In the genomic region with DNA sequence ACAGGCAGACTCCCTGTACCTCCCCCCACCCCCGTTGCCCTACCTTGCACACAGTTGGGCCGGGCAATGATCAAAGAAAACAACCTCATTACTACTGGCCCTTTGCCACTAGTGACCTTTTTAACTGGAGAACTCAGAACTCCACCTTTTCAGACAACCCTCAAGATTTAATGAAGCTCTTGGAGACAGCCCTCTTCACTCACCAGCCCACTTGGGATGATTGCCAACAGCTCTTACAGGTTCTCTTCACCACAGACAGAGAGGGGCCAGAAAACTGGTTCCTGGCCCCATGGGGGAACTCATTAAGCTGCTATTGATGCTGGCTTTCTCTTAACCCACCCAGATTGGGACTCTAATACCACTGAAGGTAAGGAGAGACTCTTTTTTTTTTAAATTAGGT, we compare ENCODE assay signal across 22 mouse cellular contexts. TPM values are rescaled to one million over a fixed set of nuclear protein-coding genes. Genes with fewer than 3 reads are reported as not detected.
DNase-seq lines count a peak whose midpoint lies in the region; ATAC-seq and TF ChIP-seq lines count a peak whose summit lies in the region.
"Had no signal": no experiment of that assay in that cellular context is flagged by ENCODE, and none has a peak within 500 bp of the region (broad histone marks: within the 10 kb centered on the region; RNA-seq: fewer than 3 reads in every experiment).

No protein-coding gene starts in this region.

- H3K4me1 ChIP-seq in forebrain, embryonic 11.5 days (replicated peaks; ENCODE audit: control insufficient read depth, insufficient read depth, low read length), result no peaks in the 10 kb centered on the region
- no peaks in the 10 kb centered on the region for H3K4me1 ChIP-seq in forebrain, embryonic 13.5 days
- no peaks in the 10 kb centered on the region for H3K4me1 ChIP-seq in lung, postnatal 0 days (ENCODE audit: insufficient read depth, low read depth, low read length)
- H3K4me1 ChIP-seq in limb, embryonic 11.5 days (ENCODE audit: control insufficient read depth, insufficient read depth, low read length), result 0 out of 2 replicates have a peak, but pooled peaks cover 4% of the 10 kb centered on the region
- H3K4me1 ChIP-seq: embryonic facial prominence, embryonic 13.5 days; heart, embryonic 10.5 days; hindbrain, embryonic 13.5 days had no signal

- no peak for TF ChIP-seq CTCF in lung, postnatal 0 days (IDR thresholded peaks at IDR 0.05)

- no peak overlapping the region for H3K4me3 ChIP-seq in forebrain, embryonic 11.5 days (ENCODE audit: low read depth, low read length)
- no peak overlapping the region for H3K4me3 ChIP-seq in forebrain, embryonic 13.5 days
- H3K4me3 ChIP-seq in lung, postnatal 0 days (ENCODE audit: low read depth, low read length), result no peak overlapping the region
- H3K4me3 ChIP-seq in limb, embryonic 11.5 days (ENCODE audit: low read depth, low read length), result no peak overlapping the region
- H3K4me3 ChIP-seq: embryonic facial prominence, embryonic 13.5 days; heart, embryonic 10.5 days; hindbrain, embryonic 13.5 days had no signal

- ATAC-seq in forebrain, embryonic 11.5 days (replicated peaks; ENCODE audit: low FRiP score), result 0 out of 2 replicates have a peak, but pooled peaks have one; percentile 30
- ATAC-seq in forebrain, embryonic 13.5 days, result no peak
- 0 out of 2 replicates have a peak, but pooled peaks have one; percentile 23 for ATAC-seq in lung, postnatal 0 days
- ATAC-seq in limb, embryonic 11.5 days (ENCODE audit: insufficient number of reproducible peaks, low FRiP score, low TSS enrichment, low read depth), result no peak
- ATAC-seq: forebrain, postnatal 0 days had no signal

- intact Hi-C loops in left cerebral cortex, postnatal 36 days (cut with DNase I), result no loop called here

- no peak for DNase-seq in forebrain, embryonic 11.5 days (ENCODE audit: low spot score)
- peak; percentile 6 for DNase-seq in kidney, postnatal 14 days
- DNase-seq in kidney, postnatal 10 days, result no peak
- DNase-seq in lung, postnatal 0 days (ENCODE audit: low spot score), result peak; percentile 18
- DNase-seq in lung, postnatal 10 days, result no peak
- peak; percentile 33 for DNase-seq in limb, embryonic 11.5 days (ENCODE audit: low spot score)
- no peak for DNase-seq in left cerebral cortex, postnatal 36 days (ENCODE audit: low spot score in 2 of 2)
- DNase-seq: adrenal gland, postnatal 10 days; cerebellum, adult 11-12 months; cerebellum, adult 9-10 months; cerebellum, postnatal 25 days; forebrain, postnatal 0 days; gastrocnemius, postnatal 10 days; heart, adult 18-20 months; heart, postnatal 10 days; heart, postnatal 4 days had no signal

- H3K27me3 ChIP-seq in forebrain, embryonic 11.5 days (ENCODE audit: control insufficient read depth, insufficient read depth, low read length), result no peaks in the 10 kb centered on the region
- no peaks in the 10 kb centered on the region for H3K27me3 ChIP-seq in forebrain, embryonic 13.5 days
- H3K27me3 ChIP-seq in lung, postnatal 0 days (replicated peaks; ENCODE audit: insufficient read depth, low read length), result no peaks in the 10 kb centered on the region
- H3K27me3 ChIP-seq in limb, embryonic 11.5 days (ENCODE audit: control insufficient read depth, insufficient read depth, low read length), result no peaks in the 10 kb centered on the region
- H3K27me3 ChIP-seq: embryonic facial prominence, embryonic 13.5 days; hindbrain, embryonic 13.5 days had no signal

- no peaks in the 10 kb centered on the region for H3K9me3 ChIP-seq in forebrain, embryonic 11.5 days (ENCODE audit: control insufficient read depth, low read length)
- H3K9me3 ChIP-seq in forebrain, embryonic 13.5 days (replicated peaks), result no peaks in the 10 kb centered on the region
- no peaks in the 10 kb centered on the region for H3K9me3 ChIP-seq in lung, postnatal 0 days (ENCODE audit: low read length)
- no peaks in the 10 kb centered on the region for H3K9me3 ChIP-seq in limb, embryonic 11.5 days (ENCODE audit: control insufficient read depth, low read length)
- H3K9me3 ChIP-seq: embryonic facial prominence, embryonic 13.5 days; heart, embryonic 10.5 days; hindbrain, embryonic 13.5 days had no signal

- H3K36me3 ChIP-seq in forebrain, embryonic 11.5 days (ENCODE audit: control insufficient read depth, insufficient read depth, low read length), result no peaks in the 10 kb centered on the region
- no peaks in the 10 kb centered on the region for H3K36me3 ChIP-seq in forebrain, embryonic 13.5 days (ENCODE audit: poor library complexity, severe bottlenecking)
- no peaks in the 10 kb centered on the region for H3K36me3 ChIP-seq in lung, postnatal 0 days (ENCODE audit: insufficient read depth, low read length)
- no peaks in the 10 kb centered on the region for H3K36me3 ChIP-seq in limb, embryonic 11.5 days (ENCODE audit: control insufficient read depth, insufficient read depth, low read length)
- H3K36me3 ChIP-seq: embryonic facial prominence, embryonic 13.5 days; heart, embryonic 10.5 days; hindbrain, embryonic 13.5 days had no signal

- no peak for TF ChIP-seq EP300 in lung, postnatal 0 days (IDR thresholded peaks at IDR 0.05)

- no peak overlapping the region for H3K4me2 ChIP-seq in forebrain, embryonic 11.5 days (ENCODE audit: low read depth, low read length, severe bottlenecking)
- no peak overlapping the region for H3K4me2 ChIP-seq in forebrain, embryonic 13.5 days
- H3K4me2 ChIP-seq in lung, postnatal 0 days (replicated peaks; ENCODE audit: low read depth, low read length), result no peak overlapping the region
- H3K4me2 ChIP-seq in limb, embryonic 11.5 days (ENCODE audit: low read depth, severe bottlenecking), result no peak overlapping the region
- H3K4me2 ChIP-seq: embryonic facial prominence, embryonic 13.5 days; hindbrain, embryonic 13.5 days had no signal

- WGBS in forebrain, embryonic 11.5 days, result 54% methylated on average over 2 of the region's 2 CpGs
- WGBS in forebrain, embryonic 13.5 days, result 15% methylated on average over 2 of the region's 2 CpGs
- whole genome bisulfite sequencing in lung, postnatal 0 days, result 20% methylated on average over 2 of the region's 2 CpGs
- WGBS in limb, embryonic 11.5 days, result 9% methylated on average over 2 of the region's 2 CpGs

- no peak overlapping the region for H3K27ac ChIP-seq in forebrain, embryonic 11.5 days (ENCODE audit: low read depth, low read length)
- H3K27ac ChIP-seq in forebrain, embryonic 13.5 days, result no peak overlapping the region
- no peak overlapping the region for H3K27ac ChIP-seq in lung, postnatal 0 days (ENCODE audit: low read length)
- no peak overlapping the region for H3K27ac ChIP-seq in limb, embryonic 11.5 days (replicated peaks; ENCODE audit: low read depth, low read length)
- H3K27ac ChIP-seq: embryonic facial prominence, embryonic 13.5 days; heart, embryonic 10.5 days; hindbrain, embryonic 13.5 days had no signal

- H3K9ac ChIP-seq in forebrain, embryonic 11.5 days (ENCODE audit: low read length), result no peak overlapping the region
- H3K9ac ChIP-seq in forebrain, embryonic 13.5 days, result no peak overlapping the region
- no peak overlapping the region for H3K9ac ChIP-seq in lung, postnatal 0 days (replicated peaks; ENCODE audit: low read depth)
- H3K9ac ChIP-seq in limb, embryonic 11.5 days (ENCODE audit: low read length), result no peak overlapping the region
- H3K9ac ChIP-seq: embryonic facial prominence, embryonic 13.5 days; forebrain, postnatal 0 days; hindbrain, embryonic 13.5 days had no signal

RNA-seq across cellular contexts. Expression of gene Sln, which starts 27.5 kb away (rescaled TPM):
- not detected in 2 replicates for polyA plus RNA-seq in forebrain, embryonic 11.5 days (2014; fragmentation: Nextera tagmentation; extraction: Ambion mirVana)
- 0.44 and 0.94 TPM in 2 replicates for polyA plus RNA-seq in forebrain, embryonic 13.5 days (2015; fragmentation: Nextera tagmentation; extraction: Ambion mirVana)
- 8.6 and 11.0 TPM in 2 replicates for polyA plus RNA-seq in lung, postnatal 0 days (2015; fragmentation: Nextera tagmentation; extraction: Ambion mirVana)
- polyA plus RNA-seq in limb, embryonic 11.5 days (2014; fragmentation: Nextera tagmentation; extraction: Ambion mirVana), result 0.67 and 1.1 TPM in 2 replicates
- total RNA-seq in left cerebral cortex, postnatal 36 days (2021), result under 1 TPM in 1 of 2 experiments, not detected in 1; 0.29 TPM
- total RNA-seq: forebrain, postnatal 0 days; MEL had no signal
- polyA plus RNA-seq: C2C12 had no signal

Comparison
In these comparisons a context has a peak if more than half of its experiments do, and no peak if none do; other contexts are left out.
1. ATAC-seq: peak in forebrain, embryonic 11.5 days (single experiment) and lung, postnatal 0 days (single experiment); none in forebrain, embryonic 13.5 days (single experiment) and limb, embryonic 11.5 days (single experiment).
2. DNase-seq: peak in kidney, postnatal 14 days (single experiment), lung, postnatal 0 days (single experiment) and limb, embryonic 11.5 days (single experiment); none in forebrain, embryonic 11.5 days (single experiment), kidney, postnatal 10 days (single experiment), lung, postnatal 10 days (single experiment) and left cerebral cortex, postnatal 36 days (0 of 2).